Mouse (Mus musculus) forelimb bud, embryonic 11.5 days (tissue): ENCODE measurements around the gene Ttf1.
"Not testable (repeated sequence)": the region's sequence is repeated elsewhere in the genome, so short reads cannot be mapped to it uniquely, and the experiment has no call there.

Source experiments
- DNase-seq: peaks from one replicate; pipeline ENCODE4 v3.0.0-alpha.2; 2012; ENCODE audit warnings: low read depth, low spot score

Gene Ttf1

GRCm38 (mm10) chr2:29054991-29055390 lies 5.1 kb upstream of the Ttf1 start, which contains the start of gene Cfap77:
Gene Cfap77 (minus strand): TSS chr2:29055066.
- peak; percentile 76 for DNase-seq

GRCm38 (mm10) chr2:29065796-29066195 lies 5.7 kb downstream of the Ttf1 start:
- DNase-seq = no peak

- peak; percentile 43 for DNase-seq
Observed at GRCm38 (mm10) chr2:29066410-29066809, 6.3 kb downstream of the Ttf1 start.

- no peak for DNase-seq
Observed at GRCm38 (mm10) chr2:29074676-29075075, 14.6 kb downstream of the Ttf1 start.

GRCm38 (mm10) chr2:29075331-29076070 lies 15.4 kb downstream of the Ttf1 start:
- no peak for DNase-seq

- DNase-seq = no peak
Observed at GRCm38 (mm10) chr2:29076226-29076625, 16.2 kb downstream of the Ttf1 start.

- no peak for DNase-seq
Observed at GRCm38 (mm10) chr2:29081965-29082364, 21.9 kb downstream of the Ttf1 start.

GRCm38 (mm10) chr2:29086026-29086425 lies 26.0 kb downstream of the Ttf1 start:
- no peak for DNase-seq

GRCm38 (mm10) chr2:29089276-29089675 lies 29.2 kb downstream of the Ttf1 start:
- not testable (repeated sequence) for DNase-seq

- DNase-seq = no peak
Observed at GRCm38 (mm10) chr2:29095674-29096073, 35.6 kb downstream of the Ttf1 start.

GRCm38 (mm10) chr2:29096751-29097150 lies 36.7 kb downstream of the Ttf1 start:
- DNase-seq = no peak

- DNase-seq = no peak
Observed at GRCm38 (mm10) chr2:29097465-29097864, 37.4 kb downstream of the Ttf1 start.

- DNase-seq = not testable (repeated sequence)
Observed at GRCm38 (mm10) chr2:29097955-29098354, 37.9 kb downstream of the Ttf1 start.

GRCm38 (mm10) chr2:29098786-29099185 lies 38.7 kb downstream of the Ttf1 start:
- DNase-seq = peak; percentile 4

GRCm38 (mm10) chr2:29099646-29100045 lies 39.6 kb downstream of the Ttf1 start:
- no peak for DNase-seq

GRCm38 (mm10) chr2:29100822-29101534 lies 40.9 kb downstream of the Ttf1 start:
- no peak for DNase-seq

- not testable (repeated sequence) for DNase-seq
Observed at GRCm38 (mm10) chr2:29102416-29103377, 42.6 kb downstream of the Ttf1 start.

- DNase-seq = no peak
Observed at GRCm38 (mm10) chr2:29120969-29121368, 60.9 kb downstream of the Ttf1 start.

GRCm38 (mm10) chr2:29122446-29122845 lies 62.4 kb downstream of the Ttf1 start:
- no peak for DNase-seq

GRCm38 (mm10) chr2:29123907-29124569 lies 64.0 kb downstream of the Ttf1 start, which contains the start of gene Setx:
Gene Setx (plus strand): TSS chr2:29124181.
- no peak for DNase-seq

GRCm38 (mm10) chr2:29124571-29124935 lies 64.5 kb downstream of the Ttf1 start:
- DNase-seq = no peak
